Mouse (Mus musculus) intestine, embryonic 14.5 days (tissue): ENCODE results near the gene Gramd2. TPM values are rescaled to one million over a fixed set of nuclear protein-coding genes. Genes with fewer than 3 reads are reported as not detected.
A peak's percentile ranks its signal among the peaks of the same experiment; 100 is the strongest.

Experiments used
- ATAC-seq: fragments of 200-750 bp; cut with Nextera tagmentation; replicated peaks from 2 replicates; pipeline ENCODE4 v1.8.0; 2017; ENCODE audit warnings: low read depth, moderate number of reproducible peaks, moderate TSS enrichment, moderate library complexity; ENCODE audit not compliant: low FRiP score, low TSS enrichment
- DNase-seq: peaks from one replicate; pipeline ENCODE4 v3.0.0-alpha.2; 2018; ENCODE audit warnings: low spot score
- H3K27ac ChIP-seq: fragments of 300-500 bp; sonication (generic); 2 replicates; pipeline ENCODE4 v1.5.1; 2014; ENCODE audit warnings: low read depth, mild to moderate bottlenecking, control low read depth
- H3K27me3 ChIP-seq: fragments of 300-500 bp; sonication (generic); replicated peaks from 2 replicates; pipeline ENCODE4 v1.6.1; 2014; ENCODE audit warnings: low read length, control low read depth; ENCODE audit not compliant: control insufficient read depth, insufficient read depth
- H3K36me3 ChIP-seq: fragments of 300-500 bp; sonication (generic); 2 replicates; pipeline ENCODE4 v1.6.1; 2014; ENCODE audit warnings: low read length, control low read depth; ENCODE audit not compliant: control insufficient read depth, insufficient read depth
- H3K4me1 ChIP-seq: fragments of 300-500 bp; sonication (generic); replicated peaks from 2 replicates; pipeline ENCODE4 v1.6.1; 2014; ENCODE audit warnings: low read length, control low read depth, mixed read lengths; ENCODE audit not compliant: control insufficient read depth, insufficient read depth
- H3K4me2 ChIP-seq: fragments of 300-500 bp; sonication (generic); 2 replicates; pipeline ENCODE4 v1.6.1; 2014; ENCODE audit warnings: low read length
- H3K4me3 ChIP-seq: fragments of 300-500 bp; sonication (generic); 2 replicates; pipeline ENCODE4 v1.5.1; 2014; ENCODE audit warnings: low read depth, low read length, control low read depth, mixed read lengths
- H3K9ac ChIP-seq: fragments of 300-500 bp; sonication (generic); 2 replicates; pipeline ENCODE4 v1.6.1; 2014; ENCODE audit warnings: mild to moderate bottlenecking, low read length
- H3K9me3 ChIP-seq: fragments of 300-500 bp; sonication (generic); 2 replicates; pipeline ENCODE4 v1.6.1; 2016; ENCODE audit warnings: low read length, control low read depth; ENCODE audit not compliant: control insufficient read depth
- WGBS: fragments of 180-500 bp; shearing (Covaris S2); extraction: QIAGEN DNeasy Blood & Tissue Kit; methylation state at CpG from one replicate; pipeline ENCODE4 v1.1.7; 2014; 5-methylcytosine and 5-hydroxymethylcytosine counted together
- polyA plus RNA-seq: library from polyadenylated mRNA; unstranded; fragments of >200 nt; fragmentation: Nextera tagmentation; extraction: Ambion mirVana; gene quantifications from 2 replicates; pipeline ENCODE4 v1.2.1, GENCODE M21; 2014

The Gramd2 gene
- polyA plus RNA-seq, result 1.2 and 1.3 TPM in 2 replicates

- Histone ChIP-seq H3K4me3 (peak within 1 kb of the TSS; percentile 42), H3K27ac (no peak within 1 kb of the TSS), H3K4me2 (peak within 1 kb of the TSS; percentile 88), H3K9me3 (no peaks in the 10 kb centered on the region), H3K9ac (peak within 1 kb of the TSS; percentile 41), H3K27me3 (0 out of 2 replicates have a peak, but pooled peaks cover 9% of the 10 kb centered on the region), H3K36me3 (peaks cover 44% of the 10 kb centered on the region), H3K4me1 (no peaks in the 10 kb centered on the region)
- 2% methylated on average over 47 of the region's 47 CpGs for WGBS
- DNase-seq (peak; percentile 94), ATAC-seq (peak; percentile 94)
Observed at GRCm38 (mm10) chr9:59679678-59680533, at the start of gene Gramd2. Gene Gramd2 (plus strand): TSS chr9:59680144.

DNA sequence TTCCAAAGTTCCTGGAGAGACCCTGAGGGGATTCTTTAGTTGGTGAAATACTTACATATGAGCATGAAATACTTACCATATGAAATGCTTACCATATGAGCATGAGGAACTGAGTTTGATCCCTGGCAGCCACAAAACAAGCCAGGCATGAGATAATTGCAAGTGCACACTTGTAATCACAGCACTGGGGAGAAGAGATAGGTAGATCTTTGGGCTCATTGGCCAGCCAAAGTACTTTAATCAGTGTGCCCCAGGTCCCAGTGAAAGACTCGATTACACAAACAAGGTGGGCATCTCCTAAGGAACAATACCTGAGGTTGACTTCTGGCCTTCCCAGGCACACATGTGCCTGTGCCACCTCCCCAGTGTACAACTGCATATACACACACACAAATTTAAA is 41.6 kb upstream of the Gramd2 start:
- Histone ChIP-seq H3K27ac (no peak overlapping the region), H3K36me3 (peaks cover 86% of the 10 kb centered on the region), H3K4me1 (no peaks in the 10 kb centered on the region), H3K4me3 (no peak overlapping the region), H3K27me3 (no peaks in the 10 kb centered on the region), H3K4me2 (no peak overlapping the region), H3K9ac (no peak overlapping the region), H3K9me3 (no peaks in the 10 kb centered on the region)
- no peak for DNase-seq
- 94% methylated on average over 1 of the region's 1 CpGs for WGBS
- ATAC-seq, result no peak

DNA sequence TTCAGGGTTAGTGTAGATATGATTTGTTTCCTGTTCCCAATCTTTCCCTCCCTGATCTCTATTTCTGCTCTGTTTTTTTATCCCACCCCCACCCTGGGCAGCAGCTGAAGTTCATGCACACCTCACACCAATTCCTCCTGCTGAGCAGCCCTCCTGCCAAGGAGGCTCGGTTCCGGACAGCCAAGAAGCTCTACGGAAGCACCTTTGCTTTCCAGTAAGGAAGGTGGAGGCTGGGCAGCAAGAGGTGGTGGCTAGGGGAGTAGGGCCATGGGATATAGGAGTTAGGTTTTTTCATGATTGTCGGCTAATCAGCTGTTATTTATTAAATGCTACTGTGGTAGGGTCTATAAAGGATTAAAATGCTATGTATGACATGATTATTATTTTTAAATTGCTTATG is 40.0 kb upstream of the Gramd2 start:
- no peaks in the 10 kb centered on the region for H3K27me3 ChIP-seq
- 95% methylated on average over 4 of the region's 4 CpGs for WGBS
- H3K4me1 ChIP-seq, result no peaks in the 10 kb centered on the region
- H3K4me3 ChIP-seq, result no peak overlapping the region
- no peak for DNase-seq
- no peak overlapping the region for H3K9ac ChIP-seq
- H3K4me2 ChIP-seq, result no peak overlapping the region
- H3K9me3 ChIP-seq, result no peaks in the 10 kb centered on the region
- H3K27ac ChIP-seq, result no peak overlapping the region
- no peak for ATAC-seq
- peaks cover 77% of the 10 kb centered on the region for H3K36me3 ChIP-seq

DNA sequence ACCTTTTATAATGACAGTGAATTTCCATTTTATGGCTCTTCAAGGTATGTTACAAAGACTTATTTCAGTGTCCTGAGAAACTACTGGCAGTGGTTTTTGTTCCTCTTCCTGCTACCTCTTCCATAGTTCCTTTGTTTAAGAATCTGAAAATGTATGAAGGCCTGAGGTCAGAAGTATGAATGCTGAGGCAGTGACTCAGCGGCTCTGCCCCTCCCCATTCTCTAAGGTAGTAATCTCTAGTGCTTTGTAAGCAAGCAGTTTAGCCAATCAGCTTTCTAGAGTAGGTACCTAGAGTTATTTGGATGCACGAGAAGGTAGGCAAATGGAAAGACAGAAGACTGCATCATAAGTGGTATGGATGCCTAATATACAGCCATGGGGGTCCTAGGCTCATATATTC is 38.6 kb upstream of the Gramd2 start:
- Histone ChIP-seq H3K27me3 (no peaks in the 10 kb centered on the region), H3K9me3 (no peaks in the 10 kb centered on the region), H3K36me3 (peaks cover 70% of the 10 kb centered on the region), H3K27ac (no peak overlapping the region), H3K4me1 (no peaks in the 10 kb centered on the region), H3K9ac (no peak overlapping the region), H3K4me3 (no peak overlapping the region), H3K4me2 (no peak overlapping the region)
- DNase-seq, result no peak
- no peak for ATAC-seq
- 80% methylated on average over 2 of the region's 2 CpGs for WGBS

GRCm38 (mm10) chr9:59649911-59650310 is 30.0 kb upstream of the Gramd2 start:
- Histone ChIP-seq H3K27me3 (no peaks in the 10 kb centered on the region), H3K27ac (no peak overlapping the region), H3K9ac (no peak overlapping the region), H3K4me2 (no peak overlapping the region), H3K4me3 (no peak overlapping the region), H3K9me3 (no peaks in the 10 kb centered on the region), H3K4me1 (no peaks in the 10 kb centered on the region), H3K36me3 (peaks cover 42% of the 10 kb centered on the region)
- DNase-seq (no peak), ATAC-seq (no peak)
- 96% methylated on average over 4 of the region's 4 CpGs for WGBS

- Histone ChIP-seq H3K9ac (no peak overlapping the region), H3K4me3 (no peak overlapping the region)
Observed at GRCm38 (mm10) chr9:59653371-59653770, 26.6 kb upstream of the Gramd2 start.

GRCm38 (mm10) chr9:59654450-59654983 is 25.4 kb upstream of the Gramd2 start:
- 84% methylated on average over 2 of the region's 2 CpGs for WGBS
- ATAC-seq, result no peak
- no peak overlapping the region for H3K4me3 ChIP-seq

More at GRCm38 (mm10) chr9:59653371-59653770, 26.6 kb upstream of the Gramd2 start:
- Histone ChIP-seq H3K9me3 (no peaks in the 10 kb centered on the region), H3K4me2 (no peak overlapping the region), H3K27ac (no peak overlapping the region), H3K27me3 (no peaks in the 10 kb centered on the region), H3K4me1 (peaks cover 8% of the 10 kb centered on the region), H3K36me3 (peaks cover 30% of the 10 kb centered on the region)
- DNase-seq, result no peak
- no peak for ATAC-seq
- 16% methylated on average over 3 of the region's 3 CpGs for WGBS

GRCm38 (mm10) chr9:59655958-59656634 is 23.8 kb upstream of the Gramd2 start, which contains the start of gene Pkm:
Gene Pkm (plus strand): TSS chr9:59656368.
- ATAC-seq (peak; percentile 90), DNase-seq (peak; percentile 96)
- peak within 1 kb of the TSS; percentile 97 for H3K27ac ChIP-seq
- WGBS, result under 1% methylated on average over 46 of the region's 46 CpGs
- peaks cover 18% of the 10 kb centered on the region for H3K36me3 ChIP-seq
- H3K4me3 ChIP-seq, result peak within 1 kb of the TSS; percentile 95
- H3K4me1 ChIP-seq, result peaks cover 27% of the 10 kb centered on the region
- H3K9me3 ChIP-seq, result no peaks in the 10 kb centered on the region
- H3K4me2 ChIP-seq, result peak within 1 kb of the TSS; percentile 91
- no peaks in the 10 kb centered on the region for H3K27me3 ChIP-seq
- H3K9ac ChIP-seq, result peak within 1 kb of the TSS; percentile 94

More at GRCm38 (mm10) chr9:59654450-59654983, 25.4 kb upstream of the Gramd2 start:
- H3K9me3 ChIP-seq, result no peaks in the 10 kb centered on the region
- H3K4me2 ChIP-seq, result no peak overlapping the region
- no peak overlapping the region for H3K27ac ChIP-seq
- no peaks in the 10 kb centered on the region for H3K27me3 ChIP-seq
- H3K36me3 ChIP-seq, result peaks cover 18% of the 10 kb centered on the region
- H3K9ac ChIP-seq, result no peak overlapping the region
- DNase-seq, result no peak
- H3K4me1 ChIP-seq, result peaks cover 16% of the 10 kb centered on the region
